Mouse (Mus musculus): ENCODE data around the gene Akap2. TPM values are rescaled to one million over a fixed set of nuclear protein-coding genes. Genes with fewer than 3 reads are reported as not detected.

Akap2 gene
- total and polyA plus RNA-seq, 3 experiments: 0.05 TPM; not detected in 2

DNA sequence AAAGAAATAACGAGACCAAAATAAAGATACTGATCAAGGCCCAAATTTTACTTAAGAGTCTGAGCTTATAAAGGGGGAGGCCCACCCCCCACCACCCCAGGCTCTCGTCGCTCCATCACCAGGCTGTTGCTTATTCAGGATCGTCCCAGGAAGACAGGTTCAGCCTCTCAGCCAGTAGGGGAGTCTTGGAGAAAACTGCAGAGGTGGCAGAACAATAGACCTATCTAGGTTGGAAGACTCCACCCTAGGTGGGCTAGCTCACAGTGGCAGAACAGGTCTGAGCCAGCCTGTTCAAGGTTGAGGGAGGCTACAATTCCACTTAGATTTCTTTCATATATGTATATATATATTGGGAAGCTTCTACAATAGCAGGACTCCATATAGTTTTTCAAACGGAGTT is 216.7 kb downstream of the Akap2 start:
- Histone ChIP-seq H3K4me1 (ENCODE audit: insufficient read depth, low read depth, low read length) (no peaks in the 10 kb centered on the region), H3K27me3 (ENCODE audit: insufficient read depth, low read length) (no peaks in the 10 kb centered on the region), H3K4me3 (ENCODE audit: low read depth, low read length) (no peak overlapping the region), H3K36me3 (replicated peaks) (no peaks in the 10 kb centered on the region), H3K9me3 (replicated peaks) (no peaks in the 10 kb centered on the region)
- no peak for TF ChIP-seq POLR2AphosphoS5 (IDR thresholded peaks at IDR 0.05; ENCODE audit: insufficient replicate concordance, low read depth, low read length)
- TF ChIP-seq GATA2 (IDR thresholded peaks at IDR 0.05; ENCODE audit: borderline replicate concordance, low read depth, low read length): no peak
- no peak for TF ChIP-seq GATA1 (IDR thresholded peaks at IDR 0.05; ENCODE audit: borderline replicate concordance, low read length)
- no peak for TF ChIP-seq CTCF (IDR thresholded peaks at IDR 0.05; ENCODE audit: low read depth, low read length)
- TF ChIP-seq TAL1 (conservative IDR thresholded peaks at IDR 0.05; ENCODE audit: low read depth, low read length): no peak
- no peak for DNase-seq (ENCODE audit: low spot score)
- ATAC-seq (ENCODE audit: extremely low read depth, insufficient number of reproducible peaks, low FRiP score, poor library complexity, severe bottlenecking): no peak

DNA sequence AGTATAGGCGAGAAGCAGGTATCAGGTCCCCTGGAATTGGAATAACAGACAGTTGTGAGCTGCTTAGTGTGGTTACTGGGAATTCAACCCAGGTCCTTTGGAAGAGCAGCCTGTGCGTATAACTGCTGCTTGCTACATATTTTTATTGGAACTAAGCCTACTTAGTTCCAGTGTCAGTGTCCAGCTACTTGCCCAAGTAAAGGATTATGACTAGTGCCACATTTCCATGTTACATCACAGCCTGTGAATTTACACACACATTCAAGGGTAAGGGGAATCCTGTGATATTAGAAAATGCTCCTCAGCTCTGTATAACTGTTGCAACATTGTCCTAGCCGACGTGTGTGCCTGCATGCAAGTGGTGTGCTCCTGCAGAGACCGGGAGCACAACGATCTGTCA is 219.8 kb downstream of the Akap2 start:
- H3K9me3 ChIP-seq (replicated peaks): no peaks in the 10 kb centered on the region
- H3K36me3 ChIP-seq (replicated peaks): peaks cover 6% of the 10 kb centered on the region
- TF ChIP-seq TAL1 (conservative IDR thresholded peaks at IDR 0.05; ENCODE audit: low read depth, low read length) (no peak), CTCF (IDR thresholded peaks at IDR 0.05; ENCODE audit: low read depth, low read length) (no peak), GATA2 (IDR thresholded peaks at IDR 0.05; ENCODE audit: borderline replicate concordance, low read depth, low read length) (no peak), POLR2AphosphoS5 (IDR thresholded peaks at IDR 0.05; ENCODE audit: insufficient replicate concordance, low read depth, low read length) (no peak), GATA1 (IDR thresholded peaks at IDR 0.05; ENCODE audit: borderline replicate concordance, low read length) (no peak)
- no peaks in the 10 kb centered on the region for H3K4me1 ChIP-seq (ENCODE audit: insufficient read depth, low read depth, low read length)
- DNase-seq (ENCODE audit: low spot score): no peak
- no peak overlapping the region for H3K4me3 ChIP-seq (ENCODE audit: low read depth, low read length)
- H3K27me3 ChIP-seq (ENCODE audit: insufficient read depth, low read length): no peaks in the 10 kb centered on the region
- no peak for ATAC-seq (ENCODE audit: extremely low read depth, insufficient number of reproducible peaks, low FRiP score, poor library complexity, severe bottlenecking)

DNA sequence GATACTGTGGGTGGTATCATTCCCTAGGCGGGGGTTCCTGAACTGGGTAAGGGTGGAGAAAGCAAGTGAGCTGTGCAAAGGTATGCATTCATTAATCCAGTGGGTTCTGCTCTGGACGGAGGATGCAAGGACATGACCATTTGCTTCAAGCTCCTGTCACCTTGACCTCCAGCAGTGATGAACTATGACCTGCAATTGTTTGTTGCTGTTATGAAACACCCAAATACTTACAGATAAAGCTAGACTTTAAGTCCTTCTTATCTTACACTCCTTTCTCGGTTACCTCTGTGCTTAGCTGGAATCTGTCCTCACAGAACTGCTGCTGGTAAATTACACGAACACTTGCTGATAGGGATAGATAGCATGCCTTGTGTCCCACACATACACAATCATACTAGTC is 223.2 kb downstream of the Akap2 start:
- Histone ChIP-seq H3K27me3 (ENCODE audit: insufficient read depth, low read length) (no peaks in the 10 kb centered on the region), H3K9me3 (replicated peaks) (no peaks in the 10 kb centered on the region), H3K36me3 (replicated peaks) (peaks cover 38% of the 10 kb centered on the region), H3K4me3 (ENCODE audit: low read depth, low read length) (no peak overlapping the region), H3K4me1 (ENCODE audit: insufficient read depth, low read depth, low read length) (no peaks in the 10 kb centered on the region)
- no peak for DNase-seq (ENCODE audit: low spot score)
- no peak for TF ChIP-seq TAL1 (conservative IDR thresholded peaks at IDR 0.05; ENCODE audit: low read depth, low read length)
- no peak for TF ChIP-seq GATA2 (IDR thresholded peaks at IDR 0.05; ENCODE audit: borderline replicate concordance, low read depth, low read length)
- TF ChIP-seq CTCF (IDR thresholded peaks at IDR 0.05; ENCODE audit: low read depth, low read length): no peak
- TF ChIP-seq POLR2AphosphoS5 (IDR thresholded peaks at IDR 0.05; ENCODE audit: insufficient replicate concordance, low read depth, low read length): no peak
- no peak for TF ChIP-seq GATA1 (IDR thresholded peaks at IDR 0.05; ENCODE audit: borderline replicate concordance, low read length)
- no peak for ATAC-seq (ENCODE audit: extremely low read depth, insufficient number of reproducible peaks, low FRiP score, poor library complexity, severe bottlenecking)

DNA sequence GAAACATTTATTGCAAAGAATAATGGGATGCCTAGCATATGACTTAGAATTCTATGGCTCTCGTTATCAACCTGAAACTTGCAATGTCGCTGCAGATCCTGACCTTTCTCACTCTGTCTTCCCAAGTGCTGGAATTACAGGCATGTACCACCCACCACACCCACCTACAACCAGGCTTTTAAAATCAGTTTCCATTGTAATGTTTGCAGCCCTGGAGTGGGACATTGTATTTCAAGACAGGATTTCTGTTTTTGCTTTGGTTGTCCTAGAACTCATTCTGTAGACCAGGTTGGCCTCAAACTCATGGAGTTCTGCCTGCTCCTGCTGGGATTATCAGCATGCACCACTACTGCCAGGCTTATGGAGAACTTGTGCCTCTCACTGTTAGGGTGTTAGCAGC is 225.4 kb downstream of the Akap2 start:
- Histone ChIP-seq H3K27me3 (ENCODE audit: insufficient read depth, low read length) (no peaks in the 10 kb centered on the region), H3K4me1 (ENCODE audit: insufficient read depth, low read depth, low read length) (peaks cover 3% of the 10 kb centered on the region; the same call in 1 of the 2 replicates), H3K36me3 (replicated peaks) (peaks cover 61% of the 10 kb centered on the region), H3K9me3 (replicated peaks) (no peaks in the 10 kb centered on the region), H3K4me3 (ENCODE audit: low read depth, low read length) (no peak overlapping the region)
- no peak for ATAC-seq (ENCODE audit: extremely low read depth, insufficient number of reproducible peaks, low FRiP score, poor library complexity, severe bottlenecking)
- no peak for DNase-seq (ENCODE audit: low spot score)
- TF ChIP-seq CTCF (IDR thresholded peaks at IDR 0.05; ENCODE audit: low read depth, low read length) (no peak), GATA2 (IDR thresholded peaks at IDR 0.05; ENCODE audit: borderline replicate concordance, low read depth, low read length) (no peak), TAL1 (conservative IDR thresholded peaks at IDR 0.05; ENCODE audit: low read depth, low read length) (no peak), GATA1 (IDR thresholded peaks at IDR 0.05; ENCODE audit: borderline replicate concordance, low read length) (no peak), POLR2AphosphoS5 (IDR thresholded peaks at IDR 0.05; ENCODE audit: insufficient replicate concordance, low read depth, low read length) (no peak)

Other genes with a start within 250 kb of the Akap2 start
- not detected in 2 replicates for gene Pakap, start 149.5 kb upstream of the Akap2 start, total RNA-seq (2014; fragmentation: Nextera tagmentation)
- not detected in 2 replicates for gene Pakap, start 149.5 kb upstream of the Akap2 start, total RNA-seq (2017)
- gene Pakap, start 149.5 kb upstream of the Akap2 start, polyA plus RNA-seq (2012): not detected in 2 replicates
- gene D630039A03Rik, start 198.6 kb downstream of the Akap2 start, total RNA-seq (2014; fragmentation: Nextera tagmentation): not detected in 2 replicates
- gene D630039A03Rik, start 198.6 kb downstream of the Akap2 start, total RNA-seq (2017): 0.06 and 0.22 TPM in 2 replicates
- gene D630039A03Rik, start 198.6 kb downstream of the Akap2 start, polyA plus RNA-seq (2012): not detected in 2 replicates
- gene Txn1, start 238.8 kb downstream of the Akap2 start, total RNA-seq (2014; fragmentation: Nextera tagmentation): 174 and 189 TPM in 2 replicates
- gene Txn1, start 238.8 kb downstream of the Akap2 start, total RNA-seq (2017): 241 and 298 TPM in 2 replicates
- gene Txn1, start 238.8 kb downstream of the Akap2 start, polyA plus RNA-seq (2012): 21.9 and 54.6 TPM in 2 replicates